Mouse (Mus musculus) CD4-positive, CD25-positive, alpha-beta regulatory T cell, adult 4 months (primary cell): Measurements from ENCODE around the gene Kif1a. TPM values are rescaled to one million over a fixed set of nuclear protein-coding genes. Genes with fewer than 3 reads are reported as not detected.

Experiments
- ATAC-seq: one replicate; pipeline ENCODE4 v1.8.0; 2017
- polyA plus RNA-seq, 2 experiments: library from polyadenylated mRNA; unstranded; fragments of 100-300 nt; shearing (Covaris generic); gene quantifications; one replicate each; pipeline ENCODE4 v1.2.1; 2017

Gene Kif1a
- not detected for polyA plus RNA-seq

GRCm38 (mm10) chr1:93101571-93102061, at the start of gene Kif1a:
Gene Kif1a, minus strand, starts transcription at chr1:93101951.
- no peak for ATAC-seq

GRCm38 (mm10) chr1:93150907-93151661, 49.3 kb upstream of the Kif1a start:
- no peak for ATAC-seq

GRCm38 (mm10) chr1:93144176-93144575, 42.4 kb upstream of the Kif1a start:
- no peak for ATAC-seq

GRCm38 (mm10) chr1:93142871-93143270, 41.1 kb upstream of the Kif1a start:
- ATAC-seq, result no peak

DNA sequence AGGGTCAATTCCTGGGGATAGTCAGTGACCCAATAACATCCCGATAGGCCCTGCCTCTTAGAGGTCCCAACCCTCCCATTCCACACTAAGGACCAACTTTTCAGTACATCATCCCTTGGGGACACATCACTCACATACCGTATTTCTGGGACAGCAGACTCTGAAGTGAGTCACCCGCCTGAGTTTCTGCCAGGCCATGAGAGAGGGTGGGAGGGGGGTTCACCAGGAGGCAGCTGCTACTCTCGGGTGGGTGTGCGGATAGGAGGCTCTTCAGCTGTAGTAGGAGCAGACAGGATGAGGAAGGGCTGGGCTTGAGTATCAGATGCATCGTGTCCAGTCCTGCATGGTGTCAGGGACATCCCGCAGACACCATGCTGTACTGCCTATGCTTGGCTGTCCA, 38.0 kb upstream of the Kif1a start:
- no peak for ATAC-seq

GRCm38 (mm10) chr1:93138534-93138933, 36.8 kb upstream of the Kif1a start:
- no peak for ATAC-seq

GRCm38 (mm10) chr1:93135036-93135526, 33.3 kb upstream of the Kif1a start, which contains the start of gene Agxt:
Gene Agxt, plus strand, starts transcription at chr1:93135240.
- no peak for ATAC-seq

DNA sequence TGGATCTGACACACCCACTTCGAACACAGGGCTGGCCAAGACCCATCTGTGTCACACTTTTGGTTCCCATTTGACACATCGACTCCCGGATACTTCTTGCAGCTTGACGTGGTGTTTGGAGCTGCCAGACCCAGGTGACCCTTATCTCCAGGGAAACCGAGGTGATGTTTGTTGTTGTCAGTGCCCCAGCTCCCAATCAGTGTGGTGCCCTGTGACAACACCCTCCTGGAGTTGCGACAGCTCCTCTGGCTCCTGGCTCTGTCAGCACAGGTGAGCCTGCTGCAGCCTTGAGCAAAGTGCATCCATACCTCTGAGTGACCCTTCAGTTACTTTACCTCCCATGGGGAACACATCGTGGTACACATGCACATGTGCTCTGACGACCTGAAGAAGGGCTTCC, 30.9 kb upstream of the Kif1a start:
- no peak for ATAC-seq

DNA sequence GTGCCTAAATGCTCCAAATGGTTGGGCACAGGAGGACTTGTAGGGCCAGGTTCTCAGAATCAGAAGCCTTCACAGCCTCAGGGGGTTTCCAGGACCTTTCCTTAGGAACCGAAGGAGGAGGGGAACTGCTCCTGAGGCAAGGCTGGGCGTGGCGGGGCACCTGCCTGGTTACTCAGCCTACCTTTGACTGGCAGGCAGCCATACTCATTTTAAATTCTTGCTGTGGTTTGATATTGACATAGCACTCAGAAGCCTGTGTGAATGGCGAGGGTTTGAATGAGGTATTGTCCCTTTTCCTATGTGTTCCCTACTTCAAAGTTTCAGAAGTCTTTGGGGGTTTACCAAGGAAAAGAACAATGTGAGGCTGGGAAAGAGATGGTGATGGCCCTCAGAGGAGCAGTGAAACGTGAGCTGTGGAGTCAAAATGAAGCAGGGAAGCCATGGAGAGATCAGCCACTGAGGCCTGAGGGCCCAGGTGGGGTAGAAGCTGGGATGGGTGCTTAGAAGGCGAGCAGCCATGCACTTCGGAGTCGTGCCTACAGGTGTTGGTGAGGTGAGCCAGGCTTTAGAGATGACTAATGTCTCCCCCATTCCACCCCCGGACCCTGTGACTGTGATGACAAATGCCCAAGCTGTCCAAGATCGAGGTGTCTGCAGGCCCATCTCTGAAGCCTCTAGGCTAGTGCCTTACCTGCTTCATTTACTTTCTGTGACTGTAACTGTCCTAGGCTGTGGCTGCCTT, 28.7 kb upstream of the Kif1a start:
- ATAC-seq, result no peak

GRCm38 (mm10) chr1:93128710-93129349, 27.1 kb upstream of the Kif1a start:
- ATAC-seq, result no peak

DNA sequence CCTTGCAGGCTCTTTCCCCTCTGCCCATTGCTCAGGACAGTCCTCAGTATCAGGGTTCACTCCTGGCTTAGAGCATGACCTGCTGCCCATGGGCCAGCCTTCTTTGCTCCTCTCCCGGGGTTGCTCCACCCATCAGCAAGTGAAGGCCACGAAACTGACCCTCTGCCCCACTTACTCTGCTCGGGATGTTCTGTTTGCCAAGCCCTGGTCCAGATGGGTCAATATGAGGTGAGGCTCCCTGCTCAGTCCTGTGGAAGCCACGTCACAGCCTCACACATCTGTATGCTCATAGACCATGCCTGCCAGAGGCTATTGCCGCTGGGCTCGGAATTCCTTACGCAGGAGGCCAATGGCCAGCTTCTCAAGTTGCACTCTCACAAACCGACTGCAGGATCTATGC, 26.5 kb upstream of the Kif1a start:
- no peak for ATAC-seq

DNA sequence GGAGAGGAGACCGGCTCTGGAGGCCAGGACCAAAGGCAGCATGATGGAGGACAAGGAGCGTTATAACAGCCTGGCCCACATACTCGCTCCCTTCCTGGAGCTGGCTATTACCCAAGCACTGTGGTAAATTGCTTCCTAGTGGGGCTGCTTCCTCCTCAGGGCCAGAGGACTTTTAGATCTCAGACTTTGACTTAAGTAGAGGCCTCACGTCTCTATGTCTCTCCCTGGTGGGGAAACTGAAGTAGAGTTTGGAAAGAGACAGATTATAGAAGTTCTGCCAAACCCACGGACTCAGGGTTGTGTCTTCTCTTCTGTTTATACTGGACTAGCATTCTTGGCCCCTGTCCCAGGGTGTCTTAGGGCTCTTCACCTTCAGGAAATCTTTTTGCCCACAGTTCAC, 23.5 kb upstream of the Kif1a start:
- no peak for ATAC-seq

GRCm38 (mm10) chr1:93124066-93124465, 22.3 kb upstream of the Kif1a start:
- ATAC-seq, result no peak

DNA sequence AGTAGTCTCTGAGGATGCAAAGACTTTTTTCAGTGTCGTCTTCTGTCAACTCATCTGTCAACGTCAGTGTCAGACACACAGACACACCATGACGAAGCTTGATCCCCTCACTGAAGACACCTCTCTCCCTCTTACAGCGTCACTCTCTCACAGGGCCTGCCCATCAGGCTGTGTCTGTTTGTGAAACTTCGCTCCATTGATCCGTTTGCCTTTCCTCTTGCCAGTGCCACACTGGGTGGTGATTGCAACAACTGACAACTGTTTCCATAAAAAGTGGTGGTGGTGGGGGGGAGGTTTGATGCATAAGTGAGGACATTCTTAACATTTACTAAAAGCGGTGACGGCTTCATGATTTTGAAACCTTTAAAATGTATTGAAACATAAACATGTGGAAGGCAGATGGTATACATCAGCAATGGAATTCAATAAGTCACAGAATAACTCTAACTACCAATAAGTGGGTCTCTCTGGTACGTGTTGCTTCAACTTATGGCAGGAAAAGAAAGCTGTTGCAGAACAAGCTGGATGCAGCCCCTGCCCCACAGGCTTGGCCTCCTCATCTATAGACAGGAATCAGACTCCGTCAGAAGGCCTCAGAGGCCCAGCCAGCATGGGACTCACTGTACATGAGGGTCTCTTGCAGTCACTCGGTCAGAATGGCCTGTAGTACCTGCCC, 21.6 kb upstream of the Kif1a start:
- no peak for ATAC-seq

- ATAC-seq, result no peak
Measured at GRCm38 (mm10) chr1:93118816-93119215, 17.1 kb upstream of the Kif1a start.

DNA sequence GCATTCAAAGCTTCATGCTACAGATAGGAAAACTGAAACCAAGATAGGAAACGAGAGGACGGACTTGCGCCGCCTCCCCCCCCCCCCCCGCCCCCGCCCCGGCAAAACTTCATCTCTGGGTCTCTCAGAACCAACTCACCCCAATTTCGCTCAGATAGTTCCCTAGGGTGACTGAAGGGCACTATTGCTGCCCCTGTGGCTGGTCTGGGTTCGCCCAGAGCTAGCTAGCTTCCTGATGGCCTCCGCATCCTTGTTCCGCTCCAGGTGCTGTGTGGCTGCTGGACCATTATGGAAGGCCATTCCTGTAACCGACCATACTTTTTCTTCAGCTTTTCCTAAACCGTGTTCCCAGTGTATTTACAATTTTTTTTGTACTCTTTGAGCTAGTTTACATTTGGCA, 13.7 kb upstream of the Kif1a start:
- no peak for ATAC-seq

DNA sequence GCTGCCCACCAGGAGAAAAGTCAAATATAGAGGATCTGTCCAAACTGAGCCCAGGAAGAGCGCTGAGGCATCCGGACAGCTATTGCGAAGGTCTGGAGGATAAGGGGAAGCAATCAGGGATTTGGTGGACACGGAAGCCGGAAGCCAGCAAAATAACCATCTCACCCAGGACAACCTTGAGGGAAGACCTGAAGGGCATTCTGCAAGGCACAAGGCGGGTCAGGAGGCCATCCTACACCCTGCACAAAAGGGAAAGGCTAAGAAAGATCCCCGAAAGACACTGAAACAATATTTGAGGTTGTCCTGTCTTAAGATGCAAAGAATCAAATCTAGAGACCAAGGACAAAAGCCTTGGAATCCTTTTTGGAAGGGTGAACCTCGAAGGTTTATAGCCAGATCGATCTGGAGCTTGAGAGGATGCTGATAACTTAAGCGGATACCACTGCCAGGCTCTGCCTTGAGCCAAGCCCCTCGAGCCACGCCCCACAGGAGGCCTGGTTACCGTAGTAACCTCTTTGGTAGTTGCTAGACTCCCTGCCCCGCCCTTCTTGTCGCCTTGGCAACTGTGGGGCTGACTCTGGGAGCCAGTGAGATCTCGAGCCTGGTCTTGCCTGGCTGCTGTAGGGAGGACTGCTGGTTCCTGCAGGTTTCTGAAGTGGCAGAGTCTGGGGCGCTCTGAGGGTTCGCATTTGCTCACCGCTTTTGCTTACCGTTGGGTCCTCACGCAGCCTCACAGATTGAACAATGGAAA, 13.1 kb upstream of the Kif1a start:
- peak; percentile 99 for ATAC-seq

GRCm38 (mm10) chr1:93102700-93103099, 949 bp upstream of the Kif1a start:
- ATAC-seq, result no peak

GRCm38 (mm10) chr1:93100576-93101491, 917 bp downstream of the Kif1a start:
- no peak for ATAC-seq

DNA sequence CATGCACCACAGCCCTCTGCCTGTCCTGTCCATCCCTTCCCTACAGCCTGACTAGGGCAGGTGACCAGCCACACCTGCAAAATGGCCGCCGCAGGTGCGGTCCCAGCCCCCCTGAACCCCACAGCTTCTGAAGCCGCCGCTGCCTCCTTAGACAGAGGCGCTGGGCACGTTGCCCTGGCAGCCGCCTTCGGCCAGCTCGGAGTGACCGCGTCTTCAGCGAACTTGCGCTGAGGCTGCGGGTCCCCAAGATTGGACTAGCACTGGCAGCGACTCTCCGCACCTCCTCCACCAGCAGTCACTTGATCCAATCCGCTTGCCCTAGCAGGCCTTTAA, 1.5 kb downstream of the Kif1a start:
- ATAC-seq, result no peak

GRCm38 (mm10) chr1:93098956-93099355, 2.8 kb downstream of the Kif1a start:
- no peak for ATAC-seq
